Mouse (Mus musculus): ENCODE measurements at regions not wholly inside any gene's neighbourhood (a gene's known extent, or its start where the extent isn't known, plus 50 kb on each side); places are given as distances from the start of the nearest gene placed in this dataset.

DNA sequence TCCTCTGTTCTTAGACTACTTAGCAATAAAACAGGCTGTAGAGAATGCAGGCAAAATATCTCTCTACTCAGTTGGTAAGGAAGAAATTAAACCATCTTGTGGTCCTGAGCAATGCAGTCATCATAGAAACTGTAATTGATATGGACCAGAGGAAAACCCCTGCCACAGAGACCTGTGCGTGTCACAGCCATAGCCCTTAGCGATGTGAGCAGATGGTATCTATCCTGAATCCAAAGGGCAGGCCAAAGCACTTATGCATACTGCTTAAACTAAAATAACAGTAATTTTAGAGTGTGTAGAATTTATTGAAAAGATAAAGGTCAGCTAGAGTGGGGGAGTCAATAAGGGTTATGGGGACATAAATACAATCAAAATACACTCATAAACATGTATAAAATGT lies 212.0 kb downstream of the Kcnrg start:
- no peaks in the 10 kb centered on the region for H3K36me3 ChIP-seq
- no peak for DNase-seq (ENCODE audit: low spot score)
- no peak overlapping the region for H3K27ac ChIP-seq
- WGBS, result 89% methylated on average over 2 of the region's 2 CpGs
- no peak overlapping the region for H3K4me3 ChIP-seq
- no peaks in the 10 kb centered on the region for H3K9me3 ChIP-seq (replicated peaks)
- H3K27me3 ChIP-seq (ENCODE audit: low read depth, poor library complexity, severe bottlenecking), result no peaks in the 10 kb centered on the region
- H3K4me1 ChIP-seq, result peaks cover 14% of the 10 kb centered on the region

DNA sequence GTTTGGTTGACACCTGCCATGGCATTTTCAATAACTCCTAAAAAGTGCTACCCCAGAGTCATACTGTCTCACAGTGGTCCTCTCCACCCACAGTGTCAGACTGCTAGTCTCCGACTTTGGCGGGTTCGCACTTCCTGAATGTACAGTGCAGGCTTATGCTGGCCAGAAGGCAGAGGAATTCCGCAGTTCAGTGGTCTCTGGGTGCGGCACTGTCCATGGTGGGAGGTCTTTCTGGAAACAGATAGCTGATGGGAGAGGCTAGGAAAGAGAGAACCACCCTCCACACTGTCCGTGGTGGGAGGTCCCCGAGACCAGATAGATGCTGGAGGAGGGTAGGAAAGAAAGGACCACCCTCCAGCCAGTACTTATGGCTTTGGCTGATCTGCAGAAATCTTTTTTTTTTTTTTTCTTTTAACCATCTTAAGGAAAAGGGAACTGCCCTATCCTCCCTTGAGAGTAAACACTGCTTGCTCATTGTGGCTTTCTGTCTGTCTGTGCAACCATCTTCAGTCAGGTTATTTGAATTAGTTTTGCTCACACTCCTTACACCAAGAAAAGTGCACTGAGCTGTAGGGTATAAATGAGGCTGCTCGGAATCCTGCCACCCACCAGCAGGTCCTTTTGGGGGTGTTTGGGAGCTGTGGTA lies 227.2 kb downstream of the Kcnrg start:
- H3K4me3 ChIP-seq, result no peak overlapping the region
- no peak overlapping the region for H3K27ac ChIP-seq
- H3K27me3 ChIP-seq (ENCODE audit: low read depth, poor library complexity, severe bottlenecking), result no peaks in the 10 kb centered on the region
- H3K9me3 ChIP-seq (replicated peaks), result no peaks in the 10 kb centered on the region
- 75% methylated on average over 8 of the region's 8 CpGs for WGBS
- H3K36me3 ChIP-seq, result no peaks in the 10 kb centered on the region
- no peak for DNase-seq (ENCODE audit: low spot score)
- H3K4me1 ChIP-seq, result peaks cover 31% of the 10 kb centered on the region

DNA sequence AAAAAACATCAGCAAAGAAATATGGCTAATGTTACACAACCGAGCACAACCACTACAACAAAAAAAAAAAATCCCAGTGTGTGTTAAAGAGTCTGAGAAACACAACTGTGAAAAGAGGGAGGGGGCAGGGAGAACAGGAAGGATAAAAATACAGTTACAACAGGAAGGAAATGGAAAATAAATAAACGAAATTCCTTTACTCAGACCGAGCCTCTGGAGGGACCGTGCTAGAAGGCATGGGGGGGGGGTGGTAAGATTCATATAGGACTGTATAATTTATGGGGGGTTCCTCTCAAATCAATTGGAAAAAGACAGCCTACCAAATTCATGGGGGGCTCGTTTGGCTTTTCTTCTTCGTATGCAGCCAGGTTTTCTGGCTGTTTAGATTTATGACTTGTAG lies 228.5 kb downstream of the Kcnrg start:
- Histone ChIP-seq H3K4me1 (peaks cover 31% of the 10 kb centered on the region), H3K27me3 (ENCODE audit: low read depth, poor library complexity, severe bottlenecking) (no peaks in the 10 kb centered on the region), H3K9me3 (replicated peaks) (no peaks in the 10 kb centered on the region), H3K36me3 (no peaks in the 10 kb centered on the region), H3K4me3 (no peak overlapping the region), H3K27ac (peak overlapping the region; percentile 46; the same call in 1 of the 2 replicates)
- 45% methylated on average over 6 of the region's 6 CpGs for WGBS
- DNase-seq (ENCODE audit: low spot score), result no peak

DNA sequence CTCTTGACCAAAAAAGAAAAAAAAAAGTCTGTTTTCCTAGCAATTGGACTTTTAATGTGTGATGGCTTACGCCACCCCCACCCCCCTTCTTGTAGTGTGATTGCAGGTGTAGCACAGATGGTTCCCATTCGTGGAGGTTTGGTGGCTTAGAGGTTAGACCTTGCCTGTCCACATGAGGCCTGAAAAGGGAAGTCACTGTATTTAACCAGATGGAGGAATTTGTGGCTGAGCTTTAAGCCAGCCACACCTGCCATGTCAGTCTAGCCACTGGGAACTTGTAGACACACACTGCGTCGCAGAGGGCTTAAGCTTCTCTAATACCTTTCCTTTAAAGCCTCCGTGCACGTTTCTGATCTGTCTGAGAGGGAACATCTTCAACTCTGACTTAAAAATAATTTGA lies 229.0 kb downstream of the Kcnrg start:
- Histone ChIP-seq H3K9me3 (replicated peaks) (no peaks in the 10 kb centered on the region), H3K27me3 (ENCODE audit: low read depth, poor library complexity, severe bottlenecking) (no peaks in the 10 kb centered on the region), H3K4me3 (no peak overlapping the region), H3K4me1 (peaks cover 31% of the 10 kb centered on the region), H3K27ac (peak overlapping the region; percentile 73; the same call in 1 of the 2 replicates), H3K36me3 (no peaks in the 10 kb centered on the region)
- peak; percentile 48 for DNase-seq (ENCODE audit: low spot score)
- WGBS, result 72% methylated on average over 6 of the region's 6 CpGs

DNA sequence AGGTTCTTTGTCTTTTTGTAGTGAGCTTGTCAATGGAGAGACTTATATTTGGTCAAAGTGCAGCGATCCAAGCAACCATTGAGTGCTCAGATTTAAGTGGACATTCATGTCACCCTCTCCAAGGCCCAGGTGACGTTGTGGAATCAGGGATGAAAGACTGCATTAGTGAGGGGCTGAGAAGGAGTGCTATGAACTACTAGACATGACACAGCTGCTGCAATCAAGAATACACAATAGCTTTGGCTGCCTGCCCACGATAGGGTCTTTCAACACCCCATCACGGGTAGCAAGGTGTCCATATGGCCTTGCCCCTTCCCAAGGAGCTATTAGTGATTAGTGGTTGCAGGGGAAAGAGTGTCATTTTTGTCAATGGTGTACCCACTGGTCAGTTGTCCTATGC lies 229.7 kb downstream of the Kcnrg start:
- peak overlapping the region; percentile 73 for H3K27ac ChIP-seq
- no peaks in the 10 kb centered on the region for H3K27me3 ChIP-seq (ENCODE audit: low read depth, poor library complexity, severe bottlenecking)
- DNase-seq (ENCODE audit: low spot score), result no peak
- no peaks in the 10 kb centered on the region for H3K36me3 ChIP-seq
- peaks cover 31% of the 10 kb centered on the region for H3K4me1 ChIP-seq
- no peak overlapping the region for H3K4me3 ChIP-seq
- H3K9me3 ChIP-seq (replicated peaks), result no peaks in the 10 kb centered on the region
- WGBS, result 88% methylated on average over 4 of the region's 4 CpGs

DNA sequence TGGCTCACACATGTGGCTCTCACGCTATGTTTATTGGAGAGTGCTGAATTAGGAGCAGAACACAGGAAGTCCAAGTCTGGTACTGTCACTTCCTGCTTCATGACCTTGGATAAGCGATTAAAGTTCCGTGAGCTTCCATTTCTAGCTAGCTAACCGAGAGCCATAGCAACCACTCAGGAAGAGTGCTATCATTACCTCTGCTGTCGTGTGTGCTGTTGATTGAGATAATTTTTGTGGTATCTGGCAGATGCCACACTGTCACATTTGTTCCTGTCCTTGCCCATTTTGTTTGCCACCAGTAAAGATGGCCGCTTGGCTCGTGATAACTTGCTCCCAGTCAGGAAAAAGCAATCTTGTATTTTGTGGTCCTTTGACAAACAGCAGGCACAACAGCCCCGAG lies 230.6 kb downstream of the Kcnrg start:
- Histone ChIP-seq H3K27ac (peak overlapping the region; percentile 42; the same call in 1 of the 2 replicates), H3K4me1 (peaks cover 31% of the 10 kb centered on the region), H3K9me3 (replicated peaks) (no peaks in the 10 kb centered on the region), H3K36me3 (no peaks in the 10 kb centered on the region), H3K4me3 (no peak overlapping the region), H3K27me3 (ENCODE audit: low read depth, poor library complexity, severe bottlenecking) (no peaks in the 10 kb centered on the region)
- 77% methylated on average over 8 of the region's 8 CpGs for WGBS
- no peak for DNase-seq (ENCODE audit: low spot score)

DNA sequence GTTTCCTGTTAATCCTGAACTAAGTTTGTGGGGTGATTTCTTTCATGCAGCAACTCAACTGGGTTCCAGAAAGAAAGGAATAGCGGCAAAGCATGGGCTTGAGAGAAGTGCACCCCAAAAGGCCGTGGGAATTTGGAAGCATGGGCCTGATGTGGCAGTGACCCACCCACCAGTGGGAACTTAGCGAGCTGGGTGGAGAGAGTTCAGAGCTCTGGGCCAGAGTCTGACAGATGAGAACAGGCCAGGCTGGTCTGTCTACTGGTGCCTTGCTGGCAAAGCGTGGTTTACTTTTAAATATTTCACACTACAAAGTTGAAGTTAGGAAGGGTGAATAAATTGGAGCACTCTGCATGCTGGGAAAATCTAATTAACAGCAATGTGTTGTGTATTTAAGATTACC lies 235.2 kb downstream of the Kcnrg start:
- Histone ChIP-seq H3K27ac (no peak overlapping the region), H3K36me3 (no peaks in the 10 kb centered on the region), H3K9me3 (replicated peaks) (no peaks in the 10 kb centered on the region), H3K4me3 (no peak overlapping the region), H3K4me1 (peaks cover 5% of the 10 kb centered on the region; the same call in 1 of the 2 replicates), H3K27me3 (ENCODE audit: low read depth, poor library complexity, severe bottlenecking) (no peaks in the 10 kb centered on the region)
- no peak for DNase-seq (ENCODE audit: low spot score)
- 84% methylated on average over 4 of the region's 4 CpGs for WGBS

DNA sequence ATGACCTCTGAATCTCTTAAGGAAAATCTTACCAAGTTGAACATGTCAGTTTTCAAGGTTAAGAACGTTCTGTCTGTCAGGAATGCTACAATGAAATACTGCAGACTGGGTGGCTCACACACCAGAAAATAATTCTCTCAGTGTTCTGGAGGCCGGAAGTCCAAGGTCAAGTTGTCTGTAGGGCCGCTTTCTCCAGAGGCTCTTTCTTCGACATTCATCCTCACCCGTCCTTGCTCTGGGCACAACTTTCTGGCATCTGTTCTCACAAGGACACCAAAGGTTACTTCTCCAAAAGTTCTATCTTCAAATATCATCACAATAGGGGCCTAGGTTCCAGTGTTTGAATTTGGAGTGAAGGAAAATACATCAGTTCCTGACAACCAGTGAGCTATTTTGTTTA lies 239.2 kb downstream of the Kcnrg start:
- H3K27ac ChIP-seq, result no peak overlapping the region
- no peak for DNase-seq (ENCODE audit: low spot score)
- no peaks in the 10 kb centered on the region for H3K27me3 ChIP-seq (ENCODE audit: low read depth, poor library complexity, severe bottlenecking)
- no peaks in the 10 kb centered on the region for H3K4me1 ChIP-seq
- H3K9me3 ChIP-seq (replicated peaks), result no peaks in the 10 kb centered on the region
- WGBS, result 91% methylated on average over 5 of the region's 5 CpGs
- H3K36me3 ChIP-seq, result no peaks in the 10 kb centered on the region
- no peak overlapping the region for H3K4me3 ChIP-seq

DNA sequence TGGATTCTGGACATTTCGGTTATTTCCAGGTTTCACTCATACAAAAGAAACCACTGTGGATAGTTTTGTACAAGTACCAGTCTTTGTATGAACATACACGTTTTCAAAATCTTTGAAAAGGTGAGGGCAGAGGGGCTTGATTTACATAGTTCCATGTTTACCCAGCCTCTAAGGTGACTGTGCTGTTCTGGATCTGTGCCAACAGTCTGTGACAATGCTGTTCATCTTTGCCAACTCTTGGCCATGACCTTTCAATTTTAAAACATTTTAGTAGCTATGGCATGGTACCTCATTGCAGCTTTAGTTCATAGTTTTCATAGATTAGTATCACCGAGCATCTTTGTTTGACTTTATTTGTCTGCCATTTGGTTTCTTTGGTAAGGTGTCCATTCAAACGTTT lies 243.0 kb downstream of the Kcnrg start:
- Histone ChIP-seq H3K4me1 (no peaks in the 10 kb centered on the region), H3K9me3 (replicated peaks) (no peaks in the 10 kb centered on the region), H3K27ac (no peak overlapping the region), H3K4me3 (no peak overlapping the region), H3K36me3 (no peaks in the 10 kb centered on the region), H3K27me3 (ENCODE audit: low read depth, poor library complexity, severe bottlenecking) (no peaks in the 10 kb centered on the region)
- 83% methylated on average over 4 of the region's 4 CpGs for WGBS
- DNase-seq (ENCODE audit: low spot score), result no peak

DNA sequence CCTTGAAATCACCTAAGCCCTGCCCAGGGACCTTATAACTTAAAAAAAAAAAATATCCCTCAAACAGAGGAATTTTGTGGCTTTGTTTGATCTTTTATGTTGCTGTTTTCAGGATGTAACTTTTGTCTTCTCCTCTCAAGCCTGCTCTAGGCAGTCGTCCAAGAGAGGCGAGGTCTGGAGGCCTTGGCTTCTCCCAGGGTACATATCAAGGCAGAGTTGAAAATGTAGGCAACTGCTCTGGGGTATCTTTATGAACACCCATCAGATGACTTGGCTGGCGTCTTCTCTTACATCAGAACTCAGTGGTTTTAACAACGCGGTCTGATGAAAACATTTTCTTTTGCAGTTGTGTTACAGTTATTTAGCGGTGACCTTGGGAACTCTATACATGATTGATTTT lies 250.4 kb downstream of the Kcnrg start:
- H3K27ac ChIP-seq, result no peak overlapping the region
- H3K4me3 ChIP-seq, result no peak overlapping the region
- no peaks in the 10 kb centered on the region for H3K27me3 ChIP-seq (ENCODE audit: low read depth, poor library complexity, severe bottlenecking)
- WGBS, result 90% methylated on average over 6 of the region's 6 CpGs
- H3K4me1 ChIP-seq, result no peaks in the 10 kb centered on the region
- H3K36me3 ChIP-seq, result no peaks in the 10 kb centered on the region
- DNase-seq (ENCODE audit: low spot score), result no peak
- no peaks in the 10 kb centered on the region for H3K9me3 ChIP-seq (replicated peaks)

DNA sequence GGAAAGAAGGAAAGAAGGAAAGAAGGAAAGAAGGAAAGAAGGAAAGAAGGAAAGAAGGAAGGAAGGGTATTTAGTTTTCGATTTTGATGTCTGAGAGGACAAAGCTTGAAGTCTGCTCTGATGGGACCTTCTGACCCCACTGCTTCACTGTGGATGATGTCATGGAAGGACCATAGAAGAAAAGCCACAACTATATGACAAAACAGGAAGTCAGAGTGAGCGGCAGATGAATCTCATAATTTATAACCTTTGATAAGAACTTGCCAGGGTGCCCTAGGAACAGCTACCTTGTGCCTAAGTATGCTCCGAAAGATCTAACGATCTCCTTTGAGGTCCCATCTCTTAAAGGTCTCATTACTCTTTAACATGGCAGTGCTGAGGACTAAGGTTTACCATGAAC lies 253.4 kb downstream of the Kcnrg start:
- no peak overlapping the region for H3K4me3 ChIP-seq
- no peak for DNase-seq (ENCODE audit: low spot score)
- no peaks in the 10 kb centered on the region for H3K9me3 ChIP-seq (replicated peaks)
- no peaks in the 10 kb centered on the region for H3K27me3 ChIP-seq (ENCODE audit: low read depth, poor library complexity, severe bottlenecking)
- WGBS, result 91% methylated on average over 4 of the region's 4 CpGs
- H3K36me3 ChIP-seq, result no peaks in the 10 kb centered on the region
- 0 out of 2 replicates have a peak, but pooled peaks cover 2% of the 10 kb centered on the region for H3K4me1 ChIP-seq
- H3K27ac ChIP-seq, result no peak overlapping the region

DNA sequence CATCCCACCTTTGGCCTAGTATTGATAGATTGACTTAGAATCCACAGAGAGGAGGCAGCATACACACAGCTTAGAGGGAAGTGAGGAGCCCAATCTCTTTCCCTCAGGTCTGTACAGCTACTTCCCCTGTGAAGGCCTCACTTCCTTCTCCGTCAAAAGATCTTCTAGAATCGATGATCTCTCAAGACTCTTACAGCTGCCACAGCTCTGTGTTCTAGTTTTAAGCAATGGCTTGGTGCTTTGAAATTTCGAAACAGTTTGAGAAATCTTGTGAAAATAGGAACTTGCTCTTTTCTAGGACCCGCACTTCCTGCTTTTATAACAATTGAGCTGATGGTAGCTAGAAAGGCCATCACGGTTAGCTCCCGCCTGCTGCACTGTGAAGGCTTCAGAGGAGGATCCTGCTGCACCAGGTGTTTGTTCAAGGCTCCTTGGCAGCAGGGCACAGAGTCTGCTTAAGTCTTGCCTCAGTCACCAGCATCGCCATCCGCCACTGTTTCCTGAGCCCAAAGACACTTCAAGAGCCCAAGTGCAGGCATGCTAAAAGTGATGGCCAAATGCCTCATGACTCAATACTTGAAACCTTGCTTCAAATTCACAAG lies 254.2 kb downstream of the Kcnrg start:
- WGBS, result 90% methylated on average over 8 of the region's 8 CpGs
- no peak for DNase-seq (ENCODE audit: low spot score)

DNA sequence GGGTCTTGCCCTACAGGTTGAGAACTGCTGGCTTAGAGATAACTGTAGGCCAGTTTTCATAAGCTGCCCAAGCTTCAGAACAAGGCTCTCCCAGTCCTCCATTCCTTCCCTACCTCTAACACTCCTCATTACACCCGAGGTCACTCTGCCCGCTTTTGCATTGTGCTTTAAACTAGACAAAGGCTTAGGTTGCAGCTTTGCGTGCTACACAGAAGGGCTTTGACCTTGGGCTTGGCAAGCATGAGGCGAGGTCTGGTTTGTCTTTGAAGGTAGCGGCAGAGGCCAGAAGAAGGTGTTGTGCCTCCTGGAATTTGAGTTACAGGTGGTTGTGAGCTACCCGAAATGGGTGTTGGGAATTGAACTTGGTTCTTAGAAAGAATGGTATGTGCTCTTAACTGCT lies 255.7 kb downstream of the Kcnrg start:
- no peak for DNase-seq (ENCODE audit: low spot score)
- Histone ChIP-seq H3K27me3 (ENCODE audit: low read depth, poor library complexity, severe bottlenecking) (no peaks in the 10 kb centered on the region), H3K9me3 (replicated peaks) (no peaks in the 10 kb centered on the region), H3K27ac (no peak overlapping the region), H3K4me1 (0 out of 2 replicates have a peak, but pooled peaks cover 6% of the 10 kb centered on the region), H3K4me3 (no peak overlapping the region), H3K36me3 (no peaks in the 10 kb centered on the region)
- WGBS, result 91% methylated on average over 6 of the region's 6 CpGs

More for the DNA sequence above, 254.2 kb downstream of the Kcnrg start:
- Histone ChIP-seq H3K4me1 (0 out of 2 replicates have a peak, but pooled peaks cover 6% of the 10 kb centered on the region), H3K36me3 (no peaks in the 10 kb centered on the region), H3K27ac (no peak overlapping the region), H3K27me3 (ENCODE audit: low read depth, poor library complexity, severe bottlenecking) (no peaks in the 10 kb centered on the region), H3K9me3 (replicated peaks) (no peaks in the 10 kb centered on the region), H3K4me3 (no peak overlapping the region)

All from limb, embryonic 10.5 days (tissue).